Mouse (Mus musculus): Measurements from ENCODE around the gene Slc18a2. TPM values are rescaled to one million over a fixed set of nuclear protein-coding genes. Genes with fewer than 3 reads are reported as not detected.

Slc18a2 gene
- polyA plus RNA-seq (2014; fragmentation: Nextera tagmentation; extraction: Ambion mirVana), result 5.6 and 7.5 TPM in 2 replicates

DNA sequence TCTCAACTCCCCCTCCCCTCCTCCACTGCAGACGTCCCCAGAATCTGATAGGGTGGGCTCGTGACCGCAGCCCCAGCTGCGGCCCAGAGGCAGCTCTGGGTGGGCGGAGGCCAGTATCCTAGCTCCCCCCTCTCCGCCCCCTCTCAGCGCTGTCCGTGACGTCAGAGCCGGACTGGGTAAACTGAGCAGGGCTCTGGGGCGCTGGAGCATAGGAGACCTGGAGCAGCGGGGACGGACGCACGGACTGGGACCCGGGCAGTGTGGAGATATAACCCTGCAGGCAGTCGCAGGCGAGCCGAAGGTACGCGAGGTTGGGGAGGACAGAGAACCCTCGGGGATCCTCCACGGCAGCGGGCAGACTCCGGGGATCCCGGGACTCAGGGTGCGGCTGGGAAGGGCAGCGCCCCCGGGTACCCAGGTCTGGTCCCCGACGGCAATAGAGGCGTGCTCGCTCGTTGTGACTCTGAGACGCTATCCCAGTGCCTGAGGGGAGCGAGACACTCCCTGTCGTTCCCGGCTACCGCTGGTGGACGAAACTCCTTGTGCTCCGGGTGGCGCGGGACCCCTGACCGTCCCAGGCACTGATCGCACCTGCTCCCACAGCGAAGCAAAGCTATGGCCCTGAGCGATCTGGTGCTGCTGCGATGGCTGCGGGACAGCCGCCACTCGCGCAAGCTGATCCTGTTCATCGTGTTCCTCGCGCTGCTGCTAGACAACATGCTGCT lies at the start of gene Slc18a2:
Slc18a2 (plus strand) TSS at position 179 of the 725 bp plus-strand sequence.
- no peak for TF ChIP-seq CTCF (IDR thresholded peaks at IDR 0.05; ENCODE audit: low read depth)
- Histone ChIP-seq H3K9me3 (ENCODE audit: low read depth, low read length) (0 out of 2 replicates have a peak, but pooled peaks cover 4% of the 10 kb centered on the region), H3K4me3 (ENCODE audit: low read depth, low read length) (peak within 1 kb of the TSS; percentile 42), H3K4me2 (peak within 1 kb of the TSS; percentile 79), H3K27ac (ENCODE audit: low read depth) (no peak within 1 kb of the TSS), H3K27me3 (ENCODE audit: insufficient read depth, low read length) (peaks cover 25% of the 10 kb centered on the region), H3K36me3 (ENCODE audit: insufficient read depth) (no peaks in the 10 kb centered on the region), H3K4me1 (ENCODE audit: insufficient read depth) (peaks cover 4% of the 10 kb centered on the region; the same call in 1 of the 2 replicates), H3K9ac (peak within 1 kb of the TSS; percentile 44; the same call in 1 of the 2 replicates)
- ATAC-seq (ENCODE audit: insufficient read depth), result peak; percentile 87
- peak; percentile 64 for DNase-seq
- under 1% methylated on average over 55 of the region's 55 CpGs for WGBS

DNA sequence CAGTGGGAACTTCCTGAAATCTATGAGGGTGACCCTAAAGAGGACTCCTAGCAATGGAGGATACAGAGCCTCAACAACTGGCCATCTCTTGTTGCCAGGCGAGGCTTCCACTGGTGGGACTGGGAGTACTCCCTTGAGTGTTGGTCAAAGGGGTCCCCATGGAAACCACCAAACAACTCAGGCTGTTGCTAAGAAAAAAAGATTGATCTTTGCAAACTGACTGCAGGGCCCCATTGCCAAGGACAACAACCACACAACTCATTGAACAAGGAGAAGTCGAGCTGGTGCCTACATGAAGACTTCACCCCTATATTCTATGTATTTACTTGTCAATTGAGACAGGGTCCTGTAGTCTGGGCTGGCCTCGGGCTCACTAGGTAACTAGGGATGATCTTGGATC lies 43.8 kb upstream of the Slc18a2 start:
- Histone ChIP-seq H3K4me3 (ENCODE audit: low read depth, low read length) (no peak overlapping the region), H3K9ac (no peak overlapping the region), H3K9me3 (ENCODE audit: low read depth, low read length) (no peaks in the 10 kb centered on the region), H3K4me1 (ENCODE audit: insufficient read depth) (no peaks in the 10 kb centered on the region), H3K27ac (ENCODE audit: low read depth) (no peak overlapping the region), H3K36me3 (ENCODE audit: insufficient read depth) (no peaks in the 10 kb centered on the region), H3K27me3 (ENCODE audit: insufficient read depth, low read length) (no peaks in the 10 kb centered on the region), H3K4me2 (no peak overlapping the region)
- DNase-seq, result no peak
- 84% methylated on average over 3 of the region's 3 CpGs for WGBS
- no peak for TF ChIP-seq CTCF (IDR thresholded peaks at IDR 0.05; ENCODE audit: low read depth)
- no peak for ATAC-seq (ENCODE audit: insufficient read depth)

- 84% methylated on average over 8 of the region's 8 CpGs for WGBS
These were observed 41.7 kb upstream of the Slc18a2 start, which contains the start of gene Kcnk18 for GRCm38 (mm10) chr19:59218991-59219390. Kcnk18 (plus strand) TSS chr19:59219214.

DNA sequence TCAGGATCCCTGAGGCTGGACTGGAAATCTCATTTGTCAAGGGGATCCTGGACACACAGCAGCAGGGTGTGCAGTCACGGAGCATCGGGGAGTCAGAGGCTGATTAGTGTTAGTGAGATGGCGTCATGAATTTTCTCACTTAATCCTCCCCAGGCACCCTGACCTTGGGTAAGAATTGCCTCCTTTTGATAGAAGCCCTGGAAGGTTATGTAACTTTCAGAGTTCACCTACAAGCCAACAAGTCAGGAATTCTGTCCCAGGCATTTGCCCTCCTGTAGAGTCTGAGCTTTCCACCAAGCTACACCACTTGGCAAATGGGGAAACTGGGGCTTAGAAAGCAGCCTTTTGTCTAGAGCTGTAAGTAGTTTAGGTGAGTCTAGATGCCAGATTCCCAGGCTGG lies 39.6 kb upstream of the Slc18a2 start:
- no peaks in the 10 kb centered on the region for H3K27me3 ChIP-seq (ENCODE audit: insufficient read depth, low read length)
- TF ChIP-seq CTCF (IDR thresholded peaks at IDR 0.05; ENCODE audit: low read depth), result no peak
- H3K4me2 ChIP-seq, result no peak overlapping the region
- ATAC-seq (ENCODE audit: insufficient read depth), result no peak
- H3K27ac ChIP-seq (ENCODE audit: low read depth), result no peak overlapping the region
- H3K4me1 ChIP-seq (ENCODE audit: insufficient read depth), result no peaks in the 10 kb centered on the region
- H3K36me3 ChIP-seq (ENCODE audit: insufficient read depth), result no peaks in the 10 kb centered on the region
- no peak overlapping the region for H3K4me3 ChIP-seq (ENCODE audit: low read depth, low read length)
- H3K9ac ChIP-seq, result no peak overlapping the region
- DNase-seq, result no peak
- 47% methylated on average over 3 of the region's 3 CpGs for WGBS
- H3K9me3 ChIP-seq (ENCODE audit: low read depth, low read length), result no peaks in the 10 kb centered on the region

More at GRCm38 (mm10) chr19:59218991-59219390, 41.7 kb upstream of the Slc18a2 start, which contains the start of gene Kcnk18:
- Histone ChIP-seq H3K27me3 (ENCODE audit: insufficient read depth, low read length) (no peaks in the 10 kb centered on the region), H3K4me3 (ENCODE audit: low read depth, low read length) (no peak within 1 kb of the TSS), H3K36me3 (ENCODE audit: insufficient read depth) (no peaks in the 10 kb centered on the region), H3K4me1 (ENCODE audit: insufficient read depth) (no peaks in the 10 kb centered on the region), H3K27ac (ENCODE audit: low read depth) (no peak within 1 kb of the TSS), H3K9ac (no peak within 1 kb of the TSS), H3K4me2 (no peak within 1 kb of the TSS), H3K9me3 (ENCODE audit: low read depth, low read length) (no peaks in the 10 kb centered on the region)
- TF ChIP-seq CTCF (IDR thresholded peaks at IDR 0.05; ENCODE audit: low read depth), result no peak
- DNase-seq (no peak), ATAC-seq (ENCODE audit: insufficient read depth) (no peak)

DNA sequence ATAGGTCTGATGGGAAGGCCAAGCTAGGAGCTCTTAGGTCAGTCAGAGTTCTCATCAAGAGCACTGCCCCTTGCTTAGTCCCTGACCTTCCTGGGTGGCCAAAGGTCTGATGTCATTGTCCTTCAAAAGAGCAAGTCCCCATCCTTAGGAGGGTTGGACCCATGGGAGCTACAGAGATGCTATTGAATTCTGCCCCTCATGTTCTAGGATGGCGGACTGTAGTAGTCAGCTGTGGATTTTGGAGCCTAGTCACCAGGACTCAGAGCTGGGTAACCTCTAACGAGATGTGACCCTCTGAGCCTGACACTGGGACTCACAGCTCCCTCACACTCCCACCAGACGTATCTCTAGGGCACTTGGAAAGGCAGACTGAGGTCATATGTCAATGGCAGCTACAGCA lies 32.3 kb upstream of the Slc18a2 start:
- H3K9me3 ChIP-seq (ENCODE audit: low read depth, low read length), result no peaks in the 10 kb centered on the region
- no peak overlapping the region for H3K9ac ChIP-seq
- no peak overlapping the region for H3K27ac ChIP-seq (ENCODE audit: low read depth)
- ATAC-seq (ENCODE audit: insufficient read depth) (no peak), DNase-seq (no peak)
- no peaks in the 10 kb centered on the region for H3K27me3 ChIP-seq (ENCODE audit: insufficient read depth, low read length)
- no peak overlapping the region for H3K4me3 ChIP-seq (ENCODE audit: low read depth, low read length)
- H3K4me2 ChIP-seq, result no peak overlapping the region
- no peaks in the 10 kb centered on the region for H3K4me1 ChIP-seq (ENCODE audit: insufficient read depth)
- 47% methylated on average over 3 of the region's 3 CpGs for WGBS
- H3K36me3 ChIP-seq (ENCODE audit: insufficient read depth), result no peaks in the 10 kb centered on the region
- no peak for TF ChIP-seq CTCF (IDR thresholded peaks at IDR 0.05; ENCODE audit: low read depth)

DNA sequence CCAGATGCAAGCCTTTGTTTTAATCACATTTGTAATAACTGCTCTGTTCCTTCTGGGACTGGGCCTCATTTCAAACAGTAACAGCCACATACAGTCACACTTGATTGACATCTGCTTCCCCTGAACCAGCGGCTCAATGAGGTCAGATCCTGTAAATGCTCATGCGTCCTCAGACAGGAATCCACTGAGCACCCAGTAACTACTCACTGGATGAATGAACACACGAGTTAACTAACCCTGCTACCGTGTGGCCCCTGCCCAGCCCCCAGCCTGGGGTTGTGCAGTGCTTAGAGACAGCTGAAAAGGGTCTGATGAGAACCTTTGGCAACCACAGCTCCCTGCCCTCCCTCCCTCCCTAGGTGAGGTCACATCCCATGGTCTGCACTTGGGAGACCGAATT lies 27.9 kb upstream of the Slc18a2 start:
- H3K4me1 ChIP-seq (ENCODE audit: insufficient read depth), result no peaks in the 10 kb centered on the region
- no peaks in the 10 kb centered on the region for H3K36me3 ChIP-seq (ENCODE audit: insufficient read depth)
- WGBS, result 67% methylated on average over 5 of the region's 5 CpGs
- DNase-seq, result no peak
- H3K27me3 ChIP-seq (ENCODE audit: insufficient read depth, low read length), result no peaks in the 10 kb centered on the region
- no peak overlapping the region for H3K4me2 ChIP-seq
- ATAC-seq (ENCODE audit: insufficient read depth), result no peak
- no peak for TF ChIP-seq CTCF (IDR thresholded peaks at IDR 0.05; ENCODE audit: low read depth)
- no peak overlapping the region for H3K27ac ChIP-seq (ENCODE audit: low read depth)
- no peak overlapping the region for H3K4me3 ChIP-seq (ENCODE audit: low read depth, low read length)
- no peak overlapping the region for H3K9ac ChIP-seq
- H3K9me3 ChIP-seq (ENCODE audit: low read depth, low read length), result no peaks in the 10 kb centered on the region

DNA sequence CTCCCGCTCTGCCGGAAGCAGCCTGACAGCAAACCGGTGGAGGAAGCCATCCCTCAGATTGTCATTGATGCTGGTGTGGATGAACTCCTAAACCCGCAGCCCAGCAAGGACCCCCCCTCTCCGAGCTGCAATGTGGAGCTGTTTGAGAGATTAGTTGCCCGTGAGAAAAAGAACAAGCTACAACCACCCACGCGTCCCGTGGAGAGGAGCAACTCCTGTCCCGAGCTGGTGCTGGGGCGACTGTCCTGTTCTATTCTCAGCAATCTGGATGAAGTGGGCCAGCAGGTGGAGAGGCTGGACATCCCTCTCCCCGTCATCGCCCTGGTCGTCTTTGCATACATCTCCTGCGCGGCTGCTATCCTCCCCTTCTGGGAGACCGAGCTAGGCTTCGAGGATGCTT lies 25.7 kb upstream of the Slc18a2 start:
- H3K9ac ChIP-seq, result no peak overlapping the region
- no peaks in the 10 kb centered on the region for H3K36me3 ChIP-seq (ENCODE audit: insufficient read depth)
- H3K4me2 ChIP-seq, result no peak overlapping the region
- WGBS, result 78% methylated on average over 18 of the region's 18 CpGs
- H3K9me3 ChIP-seq (ENCODE audit: low read depth, low read length), result no peaks in the 10 kb centered on the region
- no peaks in the 10 kb centered on the region for H3K27me3 ChIP-seq (ENCODE audit: insufficient read depth, low read length)
- H3K27ac ChIP-seq (ENCODE audit: low read depth), result no peak overlapping the region
- ATAC-seq (ENCODE audit: insufficient read depth) (no peak), DNase-seq (no peak)
- H3K4me1 ChIP-seq (ENCODE audit: insufficient read depth), result no peaks in the 10 kb centered on the region
- no peak overlapping the region for H3K4me3 ChIP-seq (ENCODE audit: low read depth, low read length)
- TF ChIP-seq CTCF (IDR thresholded peaks at IDR 0.05; ENCODE audit: low read depth), result no peak
